Mouse (Mus musculus) right cerebral cortex, postnatal 10 days (tissue): Measurements from ENCODE around the gene Nuak2.
"Not testable (repeated sequence)": the region's sequence is repeated elsewhere in the genome, so short reads cannot be mapped to it uniquely, and the experiment has no call there.

Experiments
- DNase-seq, 2 experiments: peaks; one replicate each; pipeline ENCODE4 v3.0.0; 2021; ENCODE audit warnings: low spot score in 2 of 2

The Nuak2 gene

GRCm38 (mm10) chr1:132327477-132327876, 11.6 kb downstream of the Nuak2 start:
- DNase-seq = no peak

- no peak for DNase-seq
Observed at GRCm38 (mm10) chr1:132328565-132328964, 12.6 kb downstream of the Nuak2 start.

GRCm38 (mm10) chr1:132329656-132330055, 13.7 kb downstream of the Nuak2 start:
- no peak for DNase-seq

- no peak for DNase-seq
Observed at GRCm38 (mm10) chr1:132330397-132330796, 14.5 kb downstream of the Nuak2 start.

GRCm38 (mm10) chr1:132331283-132331682, 15.4 kb downstream of the Nuak2 start:
- no peak for DNase-seq

- no peak for DNase-seq
Observed at GRCm38 (mm10) chr1:132333201-132333600, 17.3 kb downstream of the Nuak2 start.

GRCm38 (mm10) chr1:132333675-132334141, 17.8 kb downstream of the Nuak2 start:
- peak in 1 of 2 experiments; percentile 40 for DNase-seq

- DNase-seq = no peak
Observed at GRCm38 (mm10) chr1:132334178-132334801, 18.4 kb downstream of the Nuak2 start.

- no peak for DNase-seq
Observed at GRCm38 (mm10) chr1:132335378-132335965, 19.5 kb downstream of the Nuak2 start.

- DNase-seq = no peak
Observed at GRCm38 (mm10) chr1:132336921-132337320, 21.0 kb downstream of the Nuak2 start.

- DNase-seq = no peak
Observed at GRCm38 (mm10) chr1:132338027-132338660, 22.2 kb downstream of the Nuak2 start.

- no peak for DNase-seq
Observed at GRCm38 (mm10) chr1:132341731-132342501, 26.0 kb downstream of the Nuak2 start.

- no peak for DNase-seq
Observed at GRCm38 (mm10) chr1:132342518-132342917, 26.6 kb downstream of the Nuak2 start.

GRCm38 (mm10) chr1:132343191-132343590, 27.3 kb downstream of the Nuak2 start:
- DNase-seq = no peak

GRCm38 (mm10) chr1:132343656-132344055, 27.7 kb downstream of the Nuak2 start:
- DNase-seq = no peak

- no peak for DNase-seq
Observed at GRCm38 (mm10) chr1:132345514-132345913, 29.6 kb downstream of the Nuak2 start.

GRCm38 (mm10) chr1:132346134-132346851, 30.4 kb downstream of the Nuak2 start:
- no peak for DNase-seq

- no peak for DNase-seq
Observed at GRCm38 (mm10) chr1:132346951-132347350, 31.0 kb downstream of the Nuak2 start.

- no peak for DNase-seq
Observed at GRCm38 (mm10) chr1:132348401-132348800, 32.5 kb downstream of the Nuak2 start.

GRCm38 (mm10) chr1:132349049-132349448, 33.1 kb downstream of the Nuak2 start:
- DNase-seq = not testable (repeated sequence)

- DNase-seq = not testable (repeated sequence)
Observed at GRCm38 (mm10) chr1:132349601-132350000, 33.7 kb downstream of the Nuak2 start.

- no peak for DNase-seq
Observed at GRCm38 (mm10) chr1:132351058-132351457, 35.1 kb downstream of the Nuak2 start.
